Mouse (Mus musculus) yolk sac, embryonic 10.5 days (tissue): ENCODE measurements at regions not wholly inside any gene's neighbourhood (a gene's known extent, or its start where the extent isn't known, plus 50 kb on each side); places are given as distances from the start of the nearest gene placed in this dataset.
A peak's percentile ranks its signal among the peaks of the same experiment; 100 is the strongest.

ENCODE experiments used
- DNase-seq: peaks from one replicate; pipeline ENCODE4 v3.0.0-alpha.2; 2017; ENCODE audit warnings: low spot score

DNA sequence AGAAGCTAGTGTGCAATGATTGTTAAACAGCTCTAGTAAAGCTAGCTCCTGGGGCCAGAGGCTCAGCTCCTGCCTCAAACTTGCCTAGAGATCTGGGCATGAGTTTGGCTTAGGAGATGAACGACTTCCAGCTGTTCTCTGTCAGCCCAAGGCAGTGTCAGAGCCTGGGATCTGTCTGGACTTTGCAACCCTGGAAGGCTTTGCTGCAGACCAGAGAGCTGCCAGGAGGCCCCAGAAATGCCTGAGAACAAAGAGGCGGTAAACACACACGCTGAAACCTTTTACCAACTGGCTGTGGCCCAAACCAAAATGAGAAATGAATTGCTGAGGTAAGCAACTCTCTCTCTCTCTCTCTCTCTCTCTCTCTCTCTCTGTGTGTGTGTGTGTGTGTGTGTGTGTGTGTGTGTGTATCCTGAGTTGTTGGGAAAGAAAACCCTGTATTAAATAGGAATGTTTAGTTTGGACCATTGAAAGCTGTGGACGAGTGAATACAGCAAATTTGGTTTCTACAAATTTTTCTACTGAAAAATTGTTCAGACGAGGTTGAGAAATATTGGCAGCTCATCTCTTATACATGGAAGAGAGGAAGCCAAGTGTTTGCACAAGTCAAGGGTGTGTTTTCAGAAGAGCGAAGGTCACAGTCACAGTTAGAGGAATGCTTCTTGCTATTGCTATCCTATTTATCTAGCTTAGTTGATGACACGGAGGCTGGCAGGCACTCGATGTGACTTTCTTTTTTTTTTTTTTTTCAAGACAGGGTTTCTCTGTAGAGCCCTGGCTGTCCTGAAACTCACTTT is 125.1 kb upstream of the Serp2 start:
- peak; percentile 78 for DNase-seq

DNA sequence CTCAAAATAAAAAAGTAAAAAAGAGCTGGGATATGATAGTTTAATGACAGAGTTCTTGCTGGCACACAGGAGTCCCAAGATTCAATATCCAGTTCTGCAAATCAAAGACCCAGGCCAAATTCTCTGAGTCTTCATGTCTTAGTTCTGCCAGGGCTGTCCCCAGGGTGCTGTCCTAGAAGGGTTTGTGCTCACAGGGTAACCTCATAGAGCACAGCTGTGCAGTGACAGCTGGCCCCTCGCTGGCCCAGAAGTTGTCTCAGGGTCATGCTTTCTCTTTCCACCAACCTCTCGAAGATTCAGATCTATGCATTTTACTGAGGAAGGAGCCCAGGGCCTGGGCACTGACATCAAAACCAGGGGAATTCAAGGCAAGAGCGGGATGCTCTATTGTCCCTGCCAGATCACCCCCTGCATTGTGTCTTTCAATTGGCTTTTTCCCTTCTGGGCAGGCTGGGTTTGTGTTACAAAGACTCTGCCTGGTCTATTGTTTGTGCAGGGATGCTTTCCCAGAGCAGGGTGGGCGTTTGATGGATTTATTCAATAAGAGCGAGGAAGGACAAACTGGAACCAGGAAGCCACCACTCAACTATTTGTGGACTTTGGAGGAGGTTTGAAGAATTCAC is 121.9 kb upstream of the Serp2 start:
- no peak for DNase-seq

DNA sequence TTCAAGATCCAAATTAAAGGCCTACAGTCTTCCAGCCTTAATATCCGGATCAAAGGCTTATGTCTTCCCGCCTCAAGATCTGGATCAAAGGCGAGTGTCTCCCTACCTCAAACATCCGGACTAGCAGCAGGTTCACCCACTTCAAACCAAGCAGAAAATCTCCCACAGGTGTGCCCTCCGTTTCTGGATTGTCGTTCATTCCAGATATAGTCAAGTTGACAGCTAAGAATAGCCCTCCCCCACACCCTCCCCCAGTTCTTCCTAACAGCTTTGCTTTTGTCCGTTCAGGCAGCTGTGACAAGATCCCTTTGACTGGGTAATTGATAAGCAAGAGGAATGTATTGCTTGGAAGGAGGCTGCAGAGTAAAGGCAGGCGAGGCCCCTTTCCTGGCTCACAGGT is 118.3 kb upstream of the Serp2 start:
- DNase-seq: no peak

DNA sequence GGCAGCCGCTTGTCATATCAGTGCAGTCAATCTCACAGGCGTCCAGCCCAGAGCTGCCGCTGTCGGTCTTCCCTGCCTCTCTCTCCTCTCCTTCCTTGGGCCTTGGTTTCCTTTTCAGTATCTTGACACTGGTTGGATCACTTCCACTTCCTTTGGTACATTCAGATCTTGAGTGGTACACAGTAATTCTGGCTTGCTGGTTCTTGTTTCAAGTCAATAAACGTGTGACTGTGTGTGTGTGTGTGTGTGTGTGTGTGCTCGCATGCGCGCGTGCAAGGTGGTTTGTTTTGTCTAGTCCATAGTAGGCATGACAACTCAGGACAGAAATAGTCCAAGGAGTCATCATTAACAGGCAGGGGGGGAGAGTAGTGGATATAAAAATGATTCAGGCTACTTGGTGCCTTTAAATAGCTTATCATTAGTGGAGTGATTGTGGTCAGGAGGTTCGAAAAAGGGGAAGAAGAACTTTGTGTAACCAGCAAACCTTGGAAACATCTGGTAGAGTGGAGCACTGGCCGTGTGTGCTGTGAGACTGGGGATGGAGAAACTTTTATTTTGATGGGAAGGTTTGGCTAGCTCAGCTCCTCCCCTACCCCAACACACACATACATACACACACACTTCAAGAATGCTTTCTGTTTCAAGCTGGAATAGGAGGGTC is 117.1 kb upstream of the Serp2 start:
- no peak for DNase-seq

- DNase-seq: no peak
Measured at GRCm38 (mm10) chr14:76672899-76673298, 116.2 kb upstream of the Serp2 start.

- DNase-seq: no peak
Measured at GRCm38 (mm10) chr14:76672442-76672841, 115.8 kb upstream of the Serp2 start.

GRCm38 (mm10) chr14:76671023-76671422 is 114.3 kb upstream of the Serp2 start:
- no peak for DNase-seq

- DNase-seq: no peak
Measured at GRCm38 (mm10) chr14:76665754-76666371, 109.2 kb upstream of the Serp2 start.

DNA sequence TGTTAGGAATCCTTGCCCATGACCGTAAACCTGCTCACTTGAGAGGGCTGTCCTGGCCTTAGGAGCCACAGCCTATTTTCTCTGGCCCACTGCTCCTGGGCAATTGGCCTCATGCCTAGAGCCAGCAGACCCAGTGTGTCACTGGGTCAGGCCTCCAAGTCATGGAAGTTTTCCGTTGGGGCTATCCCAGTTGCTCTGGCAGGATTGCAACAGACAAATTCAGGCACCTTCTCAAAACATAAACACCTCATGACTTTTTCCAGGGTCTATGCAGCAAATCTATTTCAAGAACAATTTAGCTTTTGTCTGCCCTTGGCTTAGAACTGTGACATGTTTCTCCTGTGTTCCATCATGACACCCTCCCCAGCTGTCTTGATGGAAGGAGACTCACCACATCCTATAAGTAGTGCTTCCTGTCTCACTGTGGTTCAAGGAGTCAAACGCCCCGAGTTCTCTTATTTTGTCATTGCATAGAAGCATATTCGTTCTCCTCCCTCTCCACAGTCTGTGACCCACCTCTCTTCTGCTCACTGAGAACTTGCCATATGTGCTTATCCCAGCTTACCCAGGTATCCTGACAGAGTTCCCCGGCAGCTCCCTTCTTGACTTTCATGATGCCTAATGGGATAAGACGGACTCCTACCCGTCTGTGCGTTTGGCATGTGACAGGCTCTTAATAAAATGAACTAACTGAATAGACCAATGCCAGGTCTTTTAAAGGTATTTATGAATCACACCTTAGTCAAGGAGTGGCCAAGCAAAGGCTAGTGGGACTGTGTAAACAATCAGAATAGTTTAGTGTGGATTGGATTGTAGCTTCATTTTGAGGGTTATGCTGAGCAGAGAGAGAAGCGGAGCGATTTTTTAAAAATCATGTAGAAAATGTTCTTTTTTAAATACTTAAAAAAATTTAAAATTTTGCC is 108.2 kb upstream of the Serp2 start:
- no peak for DNase-seq

DNA sequence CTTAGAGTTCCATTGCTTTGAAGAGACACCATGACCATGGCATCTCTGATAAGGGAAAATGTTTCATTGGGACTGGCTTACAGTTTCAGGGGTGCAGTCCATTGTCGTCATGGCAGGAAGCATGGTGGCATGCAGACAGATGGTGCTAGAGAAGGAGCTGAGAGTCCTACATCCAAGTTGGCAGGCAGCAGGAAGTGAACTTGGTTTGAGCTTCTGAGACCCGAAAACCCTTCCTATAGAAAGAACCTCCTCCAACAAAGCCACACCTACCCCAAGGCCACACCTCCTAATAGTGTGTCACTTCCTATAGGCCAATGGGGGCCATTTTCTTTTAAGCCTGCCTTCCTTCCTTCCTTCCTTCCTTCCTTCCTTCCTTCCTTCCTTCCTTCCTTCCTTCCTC is 107.1 kb upstream of the Serp2 start:
- DNase-seq: no peak

GRCm38 (mm10) chr14:76662871-76663270 is 106.2 kb upstream of the Serp2 start:
- no peak for DNase-seq

- DNase-seq: no peak
Measured at GRCm38 (mm10) chr14:76660906-76661305, 104.2 kb upstream of the Serp2 start.

DNA sequence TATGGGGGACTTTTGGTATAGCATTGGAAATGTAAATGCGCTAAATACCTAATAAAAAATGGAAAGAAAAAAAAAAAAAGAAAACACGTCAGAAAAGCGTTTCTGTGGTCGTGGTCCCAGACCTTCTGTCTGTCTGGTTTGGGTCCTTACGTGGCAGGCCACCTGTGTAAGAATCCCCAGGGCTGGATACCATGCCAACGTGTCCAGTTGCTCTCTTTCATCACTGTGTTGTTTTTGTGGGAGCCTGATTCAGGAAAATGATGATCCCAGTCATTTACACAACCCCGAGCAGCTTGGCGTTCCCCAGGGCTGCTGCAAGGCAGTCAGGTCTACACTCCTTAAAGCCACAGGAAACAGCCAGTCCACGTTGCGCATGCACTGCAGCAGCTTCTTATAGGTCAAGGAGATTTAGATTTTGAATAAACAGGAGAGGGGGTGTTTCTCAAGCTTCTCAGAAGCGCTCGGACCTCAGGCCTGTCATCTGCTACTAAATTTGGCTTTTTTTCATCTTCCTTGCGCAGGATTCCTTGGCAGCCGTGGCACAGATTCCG is 102.3 kb upstream of the Serp2 start:
- DNase-seq: no peak

- no peak for DNase-seq
Measured at GRCm38 (mm10) chr14:76657784-76658610, 101.3 kb upstream of the Serp2 start.

- DNase-seq: no peak
Measured at GRCm38 (mm10) chr14:76657375-76657774, 100.7 kb upstream of the Serp2 start.

- DNase-seq: peak; percentile 33
Measured at GRCm38 (mm10) chr14:76652356-76653126, 95.9 kb upstream of the Serp2 start.

GRCm38 (mm10) chr14:76651096-76651495 is 94.4 kb upstream of the Serp2 start:
- no peak for DNase-seq

- DNase-seq: no peak
Measured at GRCm38 (mm10) chr14:76649927-76650326, 93.2 kb upstream of the Serp2 start.

DNA sequence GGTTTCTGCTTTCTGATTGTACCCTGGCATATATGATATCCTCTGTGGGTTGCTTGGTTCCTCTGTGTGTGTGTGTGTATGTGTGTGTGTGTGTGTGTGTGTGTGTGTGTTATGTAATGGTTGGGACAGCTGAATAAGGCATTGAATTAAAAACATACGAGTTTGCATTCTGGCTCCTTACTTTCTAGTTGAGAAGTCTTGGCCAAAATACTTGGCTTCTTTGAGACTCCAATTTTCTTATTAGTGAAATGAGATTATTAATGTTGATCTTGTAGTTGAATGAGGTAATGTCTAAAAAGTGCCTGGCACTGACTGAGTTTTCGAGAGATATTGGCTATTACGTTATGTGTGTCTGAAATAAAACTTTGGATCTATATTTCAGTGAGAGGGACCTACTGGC is 88.0 kb upstream of the Serp2 start:
- no peak for DNase-seq
